Mouse (Mus musculus): ENCODE data around the gene Akap8l.

Akap8l gene

GRCm38 (mm10) chr17:32358192-32358942, 8.0 kb upstream of the Akap8l start:
- no peak for DNase-seq (ENCODE audit: low spot score)

- no peak for DNase-seq (ENCODE audit: low spot score)
These were observed 6.7 kb upstream of the Akap8l start for GRCm38 (mm10) chr17:32356766-32357760.

GRCm38 (mm10) chr17:32356281-32356680, 5.9 kb upstream of the Akap8l start:
- DNase-seq (ENCODE audit: low spot score), result no peak

- DNase-seq (ENCODE audit: low spot score), result no peak
These were observed 4.6 kb upstream of the Akap8l start for GRCm38 (mm10) chr17:32355031-32355430.

GRCm38 (mm10) chr17:32354211-32354610, 3.8 kb upstream of the Akap8l start:
- no peak for DNase-seq (ENCODE audit: low spot score)

- DNase-seq (ENCODE audit: low spot score), result no peak
These were observed 3.3 kb upstream of the Akap8l start for GRCm38 (mm10) chr17:32353696-32354095.

GRCm38 (mm10) chr17:32351726-32352125, 1.3 kb upstream of the Akap8l start:
- DNase-seq (ENCODE audit: low spot score), result no peak

- DNase-seq (ENCODE audit: low spot score), result no peak
These were observed 862 bp upstream of the Akap8l start for GRCm38 (mm10) chr17:32351269-32351668.

- DNase-seq (ENCODE audit: low spot score), result no peak
These were observed 491 bp downstream of the Akap8l start for GRCm38 (mm10) chr17:32349851-32350381.

GRCm38 (mm10) chr17:32349037-32349732, 1.2 kb downstream of the Akap8l start:
- DNase-seq (ENCODE audit: low spot score), result no peak

GRCm38 (mm10) chr17:32348406-32348805, 2.0 kb downstream of the Akap8l start:
- no peak for DNase-seq (ENCODE audit: low spot score)

- DNase-seq (ENCODE audit: low spot score), result no peak
These were observed 9.3 kb downstream of the Akap8l start for GRCm38 (mm10) chr17:32341102-32341501.

- DNase-seq (ENCODE audit: low spot score), result no peak
These were observed 10.3 kb downstream of the Akap8l start for GRCm38 (mm10) chr17:32340110-32340509.

GRCm38 (mm10) chr17:32335869-32336268, 14.5 kb downstream of the Akap8l start:
- DNase-seq (ENCODE audit: low spot score), result no peak

GRCm38 (mm10) chr17:32334921-32335320, 15.5 kb downstream of the Akap8l start:
- DNase-seq (ENCODE audit: low spot score), result no peak

- DNase-seq (ENCODE audit: low spot score), result no peak
These were observed 16.6 kb downstream of the Akap8l start for GRCm38 (mm10) chr17:32333675-32334303.

- DNase-seq (ENCODE audit: low spot score), result no peak
These were observed 22.9 kb downstream of the Akap8l start for GRCm38 (mm10) chr17:32327501-32327900.

GRCm38 (mm10) chr17:32322809-32323208, 27.6 kb downstream of the Akap8l start:
- no peak for DNase-seq (ENCODE audit: low spot score)

- DNase-seq (ENCODE audit: low spot score), result no peak
These were observed 28.6 kb downstream of the Akap8l start for GRCm38 (mm10) chr17:32321836-32322235.

GRCm38 (mm10) chr17:32321390-32321734, 29.0 kb downstream of the Akap8l start:
- no peak for DNase-seq (ENCODE audit: low spot score)

GRCm38 (mm10) chr17:32320597-32321389, 29.6 kb downstream of the Akap8l start, which contains the start of gene Akap8:
Gene Akap8 (minus strand): TSS chr17:32321238.
- DNase-seq (ENCODE audit: low spot score), result peak; percentile 90

Data from urinary bladder, postnatal 25 days (tissue).